Mouse (Mus musculus) layer of hippocampus, adult 2 months (tissue): ENCODE measurements at regions not wholly inside any gene's neighbourhood (a gene's known extent, or its start where the extent isn't known, plus 50 kb on each side); places are given as distances from the start of the nearest gene placed in this dataset.

Experiments
- DNase-seq, 2 experiments: peaks; one replicate each; pipeline ENCODE4 v3.0.0; 2022; ENCODE audit warnings: low spot score in 2 of 2
- H3K27ac ChIP-seq: fragments of 200-600 bp; 2 replicates; pipeline ENCODE4 v1.8.1; 2022
- H3K4me3 ChIP-seq: fragments of 200-600 bp; 2 replicates; pipeline ENCODE4 v1.8.1; 2022; ENCODE audit warnings: mild to moderate bottlenecking
- CTCF ChIP-seq: fragments of 200-600 bp; conservative IDR thresholded peaks from 2 replicates; pipeline ENCODE4 v1.8.1; 2022; ENCODE audit warnings: antibody characterized with exemption, mild to moderate bottlenecking, moderate library complexity

DNA sequence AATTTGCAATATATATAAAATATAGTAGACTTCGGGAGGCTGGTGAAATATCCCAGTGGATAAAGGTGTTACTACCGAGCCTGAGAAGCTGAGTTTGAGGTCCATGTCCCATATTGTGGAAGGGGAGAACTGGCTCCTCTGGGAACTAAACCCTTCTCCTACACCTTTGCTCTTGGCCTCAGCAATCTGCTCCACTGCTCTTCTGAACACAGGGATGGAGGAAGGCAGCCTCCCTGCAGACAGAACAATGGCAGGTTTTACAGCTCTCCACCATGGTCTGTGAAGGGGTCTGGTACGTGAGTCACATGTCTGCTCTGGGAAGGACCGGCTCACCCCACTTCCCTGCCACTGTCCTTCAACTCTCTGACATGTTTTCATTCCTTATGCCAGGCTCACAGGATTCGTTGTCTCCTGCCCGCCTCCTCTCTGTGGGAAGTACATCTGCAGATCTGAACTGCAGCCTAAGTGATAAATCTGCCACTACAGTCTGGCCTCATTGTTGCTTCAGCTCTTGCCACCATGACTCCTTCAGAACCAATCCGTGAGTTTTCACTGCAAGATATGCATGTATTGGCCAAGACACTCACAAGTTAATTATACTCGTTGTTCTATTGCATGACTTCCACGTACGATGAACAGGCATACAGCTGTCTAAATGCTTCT, 220.0 kb upstream of the Gm9767 start:
- Histone ChIP-seq H3K27ac (no peak overlapping the region), H3K4me3 (no peak overlapping the region)
- DNase-seq = no peak
- TF ChIP-seq CTCF = no peak

- Histone ChIP-seq H3K4me3 (no peak overlapping the region), H3K27ac (no peak overlapping the region)
- DNase-seq = no peak
- no peak for TF ChIP-seq CTCF
These were observed 233.7 kb upstream of the Gm9767 start for GRCm38 (mm10) chr10:25844348-25844747.

DNA sequence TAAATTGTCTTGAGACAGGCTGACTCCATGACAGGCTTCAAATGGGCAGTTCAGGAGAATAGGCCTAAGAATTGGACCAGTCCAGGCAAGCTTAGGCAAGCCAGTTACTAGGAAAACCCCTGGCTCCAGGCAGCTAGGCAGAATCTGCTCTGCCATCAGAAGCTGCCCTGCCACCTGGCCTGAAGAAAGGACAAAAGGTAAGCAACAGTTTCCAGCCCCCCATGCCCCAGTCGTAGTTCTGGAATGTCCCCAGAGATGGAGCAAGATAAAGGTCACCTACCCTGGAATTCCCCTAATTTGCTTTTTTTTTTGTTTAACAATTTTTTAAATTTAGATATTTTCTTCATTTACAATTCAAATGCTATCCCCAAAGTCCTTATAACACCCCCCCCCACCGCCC, 248.8 kb upstream of the Gm9767 start:
- DNase-seq = no peak
- H3K27ac ChIP-seq = no peak overlapping the region
- no peak overlapping the region for H3K4me3 ChIP-seq
- no peak for TF ChIP-seq CTCF

GRCm38 (mm10) chr10:25804223-25804622, 268.2 kb upstream of the Smlr1 start:
- no peak overlapping the region for H3K27ac ChIP-seq
- no peak for TF ChIP-seq CTCF
- no peak overlapping the region for H3K4me3 ChIP-seq
- no peak for DNase-seq

DNA sequence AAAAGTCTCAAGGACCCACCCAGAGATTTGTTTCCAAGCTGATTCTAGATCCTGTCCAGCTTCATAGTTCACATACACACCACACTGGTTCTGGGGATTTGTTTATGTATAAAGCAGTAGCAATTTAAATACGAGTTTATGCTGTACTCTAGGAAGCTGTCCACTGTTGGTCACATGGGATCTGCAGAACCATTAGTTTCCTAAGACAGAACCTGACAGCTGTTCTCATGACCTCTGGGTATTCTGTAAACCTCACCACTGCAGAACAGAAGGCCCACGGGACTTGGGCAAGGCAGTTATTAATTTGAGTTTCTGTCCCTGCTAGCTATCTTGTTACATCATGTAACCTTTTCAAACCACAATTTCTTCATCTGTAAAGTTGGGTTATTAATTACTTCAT, 265.4 kb upstream of the Smlr1 start:
- Histone ChIP-seq H3K4me3 (no peak overlapping the region), H3K27ac (no peak overlapping the region)
- TF ChIP-seq CTCF = no peak
- no peak for DNase-seq

DNA sequence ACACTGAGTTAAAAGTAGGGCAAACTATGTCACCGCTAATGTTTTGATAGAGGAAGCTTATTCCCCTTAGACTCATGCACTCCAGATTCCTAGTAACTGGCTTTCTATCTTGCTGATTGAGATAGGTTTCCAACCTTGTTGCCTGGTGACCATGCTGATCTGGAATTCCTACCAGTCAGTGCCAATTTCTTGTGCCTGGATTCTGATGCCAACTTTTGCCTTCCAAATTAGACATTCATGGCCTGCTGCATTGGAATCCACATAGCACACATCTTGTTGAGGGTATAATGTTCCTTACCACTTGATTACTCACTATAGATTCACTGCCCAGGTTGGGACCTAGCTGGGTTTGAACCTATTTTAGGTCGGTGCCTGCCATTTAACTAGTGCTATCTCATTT, 262.8 kb upstream of the Smlr1 start:
- Histone ChIP-seq H3K4me3 (no peak overlapping the region), H3K27ac (no peak overlapping the region)
- DNase-seq = no peak
- TF ChIP-seq CTCF = no peak

DNA sequence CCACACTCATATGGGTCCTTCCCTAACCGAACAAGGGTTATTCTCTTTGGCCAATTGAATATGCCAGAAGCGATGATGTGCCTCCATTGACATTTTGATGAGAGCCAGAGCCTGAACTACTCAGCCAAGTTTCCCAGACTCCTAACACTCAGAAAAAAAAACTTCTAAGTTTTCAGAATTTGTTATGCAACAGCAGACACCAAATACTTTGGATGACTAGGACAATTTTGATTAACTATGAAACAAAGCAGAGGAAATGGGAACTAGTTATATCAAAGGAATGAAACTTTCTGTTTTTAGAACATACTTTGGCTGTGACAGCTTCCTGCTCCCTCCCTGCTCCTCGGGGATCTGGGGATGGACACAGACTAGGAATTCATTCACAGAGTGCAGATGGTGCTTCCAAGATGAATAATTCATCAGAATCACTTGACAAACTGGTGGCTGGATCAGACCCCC, 254.3 kb upstream of the Smlr1 start:
- no peak for DNase-seq
- no peak for TF ChIP-seq CTCF
- Histone ChIP-seq H3K4me3 (no peak overlapping the region), H3K27ac (no peak overlapping the region)

- no peak for TF ChIP-seq CTCF
- Histone ChIP-seq H3K4me3 (no peak overlapping the region), H3K27ac (no peak overlapping the region)
- DNase-seq = no peak
These were observed 252.6 kb upstream of the Smlr1 start for GRCm38 (mm10) chr10:25788660-25789059.

- H3K4me3 ChIP-seq = no peak overlapping the region
- DNase-seq = no peak
- no peak for TF ChIP-seq CTCF
- H3K27ac ChIP-seq = no peak overlapping the region
These were observed 251.9 kb upstream of the Smlr1 start for GRCm38 (mm10) chr10:25788004-25788403.

DNA sequence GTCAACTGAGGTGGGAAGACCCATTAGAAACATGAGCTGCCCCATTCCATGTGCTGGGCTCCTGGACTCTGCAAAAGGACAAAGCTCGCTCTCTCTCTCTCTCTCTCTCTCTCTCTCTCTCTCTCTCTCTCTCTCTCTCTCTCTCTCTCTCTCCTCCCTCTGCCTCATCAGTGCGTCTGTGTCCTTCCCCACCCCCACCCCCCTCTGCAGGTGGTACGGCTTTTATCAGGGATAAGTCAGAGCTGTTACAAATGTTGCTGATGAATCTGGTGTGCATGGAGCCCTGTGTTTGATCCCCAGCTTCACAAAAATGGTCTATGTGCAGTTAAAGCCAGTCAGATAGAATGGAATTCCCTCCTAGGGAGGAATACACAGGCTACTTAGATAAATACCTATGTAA, 247.8 kb upstream of the Smlr1 start:
- DNase-seq = no peak
- Histone ChIP-seq H3K27ac (no peak overlapping the region), H3K4me3 (no peak overlapping the region)
- TF ChIP-seq CTCF = no peak

DNA sequence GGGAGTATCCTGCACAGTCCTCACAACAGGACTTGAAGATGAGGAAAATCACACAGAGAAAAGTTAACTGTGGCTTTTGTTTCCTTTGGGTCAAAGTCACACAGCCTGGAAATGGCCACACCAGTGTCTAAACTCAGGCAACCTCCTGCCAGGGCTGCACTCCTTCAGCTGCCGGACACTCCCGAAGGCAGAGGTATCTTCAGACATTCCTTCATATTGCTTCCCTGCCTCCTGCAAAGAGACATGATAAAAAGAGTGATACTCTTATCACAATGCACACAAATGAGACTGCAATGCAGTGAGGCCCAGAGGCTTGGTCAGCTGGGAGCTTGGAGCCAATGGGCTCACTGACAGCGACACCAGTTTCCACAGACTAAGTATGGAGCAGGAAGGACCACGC, 243.4 kb upstream of the Smlr1 start:
- H3K27ac ChIP-seq = no peak overlapping the region
- no peak for DNase-seq
- H3K4me3 ChIP-seq = no peak overlapping the region
- no peak for TF ChIP-seq CTCF

- DNase-seq = no peak
- no peak for TF ChIP-seq CTCF
- Histone ChIP-seq H3K4me3 (no peak overlapping the region), H3K27ac (no peak overlapping the region)
These were observed 241.7 kb upstream of the Smlr1 start for GRCm38 (mm10) chr10:25777717-25778116.

DNA sequence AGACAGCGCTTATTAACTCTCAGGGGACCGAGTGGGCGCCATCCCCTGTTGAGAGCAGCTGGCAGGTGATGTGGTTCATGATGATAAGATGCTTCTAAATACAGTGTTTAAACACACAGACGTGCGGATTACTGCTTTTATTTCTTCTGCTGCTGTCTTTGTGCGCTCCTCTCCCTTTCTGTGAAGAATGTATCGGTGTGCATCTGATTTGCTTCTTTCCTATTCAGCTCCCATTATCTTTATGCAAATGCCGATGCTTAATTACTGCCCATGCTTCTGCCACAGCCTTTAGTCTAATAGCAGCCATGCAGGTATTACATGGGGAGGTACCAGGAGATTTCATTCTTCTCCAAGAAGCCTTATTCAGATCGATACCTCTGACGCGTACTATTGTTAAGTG, 240.6 kb upstream of the Smlr1 start:
- no peak overlapping the region for H3K27ac ChIP-seq
- DNase-seq = no peak

GRCm38 (mm10) chr10:25770051-25770450, 234.0 kb upstream of the Smlr1 start:
- Histone ChIP-seq H3K27ac (no peak overlapping the region), H3K4me3 (no peak overlapping the region)
- DNase-seq = no peak
- TF ChIP-seq CTCF = no peak

More for the DNA sequence above, 240.6 kb upstream of the Smlr1 start:
- H3K4me3 ChIP-seq = no peak overlapping the region
- no peak for TF ChIP-seq CTCF

GRCm38 (mm10) chr10:25768456-25768855, 232.4 kb upstream of the Smlr1 start:
- no peak overlapping the region for H3K27ac ChIP-seq
- TF ChIP-seq CTCF = no peak

More at GRCm38 (mm10) chr10:25768456-25768855, 232.4 kb upstream of the Smlr1 start:
- no peak overlapping the region for H3K4me3 ChIP-seq
- DNase-seq = no peak
